Mouse (Mus musculus): ENCODE results near the gene Fmnl3.

- no peak for TF ChIP-seq CTCF (IDR thresholded peaks at IDR 0.05; ENCODE audit: extremely low read depth, insufficient read depth, low read length)
- no peak for TF ChIP-seq POLR2A (IDR thresholded peaks at IDR 0.05; ENCODE audit: extremely low read depth, insufficient read depth, low read length)
These were observed 18.0 kb downstream of the Fmnl3 start for GRCm38 (mm10) chr15:99352306-99352705.

Data from cortical plate, adult 2 months (tissue).